Mouse (Mus musculus): ENCODE results near the gene Tmem125. TPM values are rescaled to one million over a fixed set of nuclear protein-coding genes. Genes with fewer than 3 reads are reported as not detected.
"Not testable (repeated sequence)": the region's sequence is repeated elsewhere in the genome, so short reads cannot be mapped to it uniquely, and the experiment has no call there.

Tmem125 gene
- polyA plus RNA-seq, 1 experiment from 2014 or later = 0.42 TPM

DNA sequence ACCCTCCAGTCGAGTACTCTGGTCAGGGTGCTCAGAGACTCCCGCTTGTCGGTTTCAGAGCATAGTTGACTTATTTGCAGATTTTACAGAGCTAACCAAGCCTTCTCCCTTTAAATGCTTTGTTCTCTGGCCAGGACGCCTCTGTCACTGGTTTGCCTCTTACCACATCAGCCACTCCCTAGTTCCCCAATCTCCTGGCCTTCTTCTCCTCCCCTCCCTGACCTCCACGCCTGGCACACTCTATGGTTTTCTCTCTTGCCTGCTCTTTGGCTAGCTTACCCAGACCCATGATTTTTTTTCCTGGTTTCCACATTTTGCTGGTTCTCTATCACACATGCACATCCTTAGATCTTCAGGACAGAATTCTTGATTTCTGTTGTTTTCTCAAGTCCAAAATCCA is 25.6 kb downstream of the Tmem125 start:
- ATAC-seq (no peak), DNase-seq (ENCODE audit: low read depth, low spot score) (no peak)
- peaks cover 6% of the 10 kb centered on the region for H3K27me3 ChIP-seq
- ChIA-PET CTCF (no interaction called here), POLR2A (no interaction called here)
- in situ Hi-C loops (cut with MboI; ENCODE audit: low pct_unique_long_range_greater_than_20kb) = no loop called here
- TF ChIP-seq CTCF (IDR thresholded peaks at IDR 0.05) = no peak

DNA sequence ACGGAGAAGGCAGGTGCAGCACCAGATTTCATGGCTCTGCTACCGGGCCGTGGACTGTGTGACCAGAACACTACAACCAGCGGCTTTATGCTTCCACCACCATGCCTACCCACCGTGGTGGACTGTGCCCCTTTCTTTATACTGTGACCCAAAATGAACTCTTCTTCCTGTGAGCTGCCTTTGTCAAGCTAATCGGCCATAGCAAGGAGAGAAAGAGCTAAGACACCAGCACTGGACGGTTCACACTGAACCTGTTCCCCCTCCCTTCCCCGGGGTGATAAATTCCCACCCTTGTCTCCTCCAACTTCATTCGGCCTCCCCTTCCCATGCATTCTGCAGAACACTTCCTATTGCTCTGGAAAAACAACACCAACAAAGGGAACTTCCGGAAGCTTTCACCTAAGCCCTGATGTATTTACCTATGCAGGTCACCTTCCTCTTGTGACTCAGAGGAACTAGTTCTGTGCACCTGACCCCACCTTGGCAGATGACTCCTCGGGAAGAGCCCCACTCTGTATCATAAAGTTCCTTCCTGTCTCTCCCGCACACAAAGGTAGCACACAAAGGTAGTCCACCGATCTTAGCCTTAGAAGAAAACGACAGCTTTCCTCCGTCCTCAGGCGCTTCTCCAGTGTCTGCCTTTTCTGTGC is 26.2 kb downstream of the Tmem125 start:
- DNase-seq (ENCODE audit: low read depth, low spot score) = no peak
- ChIA-PET POLR2A (no interaction called here), CTCF (no interaction called here)
- no peak for ATAC-seq
- no peak for TF ChIP-seq CTCF (IDR thresholded peaks at IDR 0.05)
- in situ Hi-C loops (cut with MboI; ENCODE audit: low pct_unique_long_range_greater_than_20kb) = no loop called here
- H3K27me3 ChIP-seq = peaks cover 6% of the 10 kb centered on the region

DNA sequence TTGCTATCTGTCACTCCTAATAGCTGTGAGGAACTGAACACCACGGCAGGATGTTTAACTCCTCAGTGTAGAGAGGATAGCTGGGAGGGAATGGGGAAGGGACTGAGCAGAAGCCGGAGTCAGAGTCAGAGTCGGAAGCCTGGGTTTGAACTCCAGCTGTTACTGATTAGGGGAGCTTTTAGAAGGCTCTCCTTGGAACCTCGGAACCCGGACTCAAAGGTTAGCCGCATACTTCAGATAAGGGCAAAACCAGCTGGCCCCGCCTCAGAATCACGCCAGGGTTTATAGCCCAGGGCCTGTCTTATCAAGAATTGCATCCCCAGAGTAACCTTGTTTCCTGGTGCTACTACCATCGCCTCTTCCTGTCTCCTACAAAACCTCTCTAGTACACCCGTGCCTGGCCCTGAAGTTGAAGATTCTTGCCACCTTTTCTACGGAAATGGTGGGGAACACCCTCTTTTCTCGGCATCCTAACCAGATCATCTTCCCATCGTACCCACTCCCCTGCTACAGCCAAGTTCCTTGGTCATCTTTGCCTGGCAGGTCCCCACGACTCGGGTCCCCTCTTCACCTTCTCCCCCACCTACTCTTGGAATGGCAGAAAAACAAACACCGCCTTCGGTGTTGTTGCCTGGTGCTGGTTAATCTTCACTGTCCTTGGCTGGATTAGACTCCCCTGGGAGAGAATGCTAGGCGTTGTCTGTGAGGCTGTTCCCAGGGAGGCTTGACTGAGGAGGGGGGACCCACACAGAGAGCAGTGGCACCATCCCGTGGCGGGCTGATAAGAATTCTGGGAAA is 26.9 kb downstream of the Tmem125 start:
- POLR2A ChIA-PET = no interaction called here
- CTCF ChIA-PET = no interaction called here
- in situ Hi-C loops (cut with MboI; ENCODE audit: low pct_unique_long_range_greater_than_20kb) = no loop called here
- DNase-seq (ENCODE audit: low read depth, low spot score) = no peak
- ATAC-seq = no peak
- peaks cover 6% of the 10 kb centered on the region for H3K27me3 ChIP-seq
- TF ChIP-seq CTCF (IDR thresholded peaks at IDR 0.05) = no peak

DNA sequence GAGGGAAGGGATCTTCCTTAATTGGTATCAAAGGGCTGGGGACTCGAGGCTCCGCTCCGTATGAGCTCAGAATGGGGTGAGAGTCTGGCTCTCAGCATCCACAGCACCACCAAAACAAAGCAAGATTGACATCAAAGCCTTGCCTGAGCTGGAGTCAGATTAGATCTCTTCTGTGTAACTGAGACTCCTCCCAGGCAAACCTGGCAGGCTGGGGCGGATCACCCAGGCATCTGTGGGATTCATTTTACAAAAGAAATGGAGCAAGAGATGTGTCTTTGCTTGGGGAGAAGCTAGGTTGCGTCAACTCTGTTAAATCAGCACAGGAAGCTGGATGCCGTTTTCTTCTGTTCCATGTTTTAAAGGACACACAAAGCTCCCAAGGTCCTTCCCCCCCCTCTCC is 34.8 kb downstream of the Tmem125 start:
- no peak for DNase-seq (ENCODE audit: low read depth, low spot score)
- no peak for TF ChIP-seq CTCF (IDR thresholded peaks at IDR 0.05)
- no peaks in the 10 kb centered on the region for H3K27me3 ChIP-seq
- in situ Hi-C loops (cut with MboI; ENCODE audit: low pct_unique_long_range_greater_than_20kb) = no loop called here
- ChIA-PET CTCF (no interaction called here), POLR2A (interaction anchor here (0.6 kb wide), 1 partner anchor 91 kb away, joined by 10 read pairs; no protein-coding TSS in a partner anchor)
- no peak for ATAC-seq

DNA sequence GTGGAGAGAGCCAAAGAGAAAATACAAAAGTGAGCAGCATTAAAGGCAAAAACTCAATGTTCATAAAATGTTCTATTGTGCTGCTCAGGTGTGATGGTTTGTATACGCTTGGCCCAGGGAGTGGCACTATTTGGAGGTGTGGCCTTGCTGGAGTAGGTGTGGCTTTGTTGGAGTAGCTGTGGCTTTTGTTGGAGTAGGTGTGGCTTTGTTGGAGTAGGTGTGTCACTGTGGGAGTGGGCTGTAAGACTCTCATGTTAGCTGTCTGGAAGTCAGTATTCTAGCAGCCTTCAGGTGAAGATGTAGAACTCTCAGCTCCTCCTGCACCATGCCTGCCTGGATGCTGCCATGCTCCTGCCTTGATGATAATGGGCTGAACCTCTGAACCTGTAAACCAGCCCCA is 36.7 kb downstream of the Tmem125 start:
- DNase-seq (ENCODE audit: low read depth, low spot score); ATAC-seq; H3K27me3 ChIP-seq; in situ Hi-C loops (cut with MboI; ENCODE audit: low pct_unique_long_range_greater_than_20kb); CTCF ChIA-PET: not testable (repeated sequence)
- POLR2A ChIA-PET = interaction anchor here (0.8 kb wide), 1 partner anchor 51 kb away, joined by 7 read pairs; no protein-coding TSS in a partner anchor

DNA sequence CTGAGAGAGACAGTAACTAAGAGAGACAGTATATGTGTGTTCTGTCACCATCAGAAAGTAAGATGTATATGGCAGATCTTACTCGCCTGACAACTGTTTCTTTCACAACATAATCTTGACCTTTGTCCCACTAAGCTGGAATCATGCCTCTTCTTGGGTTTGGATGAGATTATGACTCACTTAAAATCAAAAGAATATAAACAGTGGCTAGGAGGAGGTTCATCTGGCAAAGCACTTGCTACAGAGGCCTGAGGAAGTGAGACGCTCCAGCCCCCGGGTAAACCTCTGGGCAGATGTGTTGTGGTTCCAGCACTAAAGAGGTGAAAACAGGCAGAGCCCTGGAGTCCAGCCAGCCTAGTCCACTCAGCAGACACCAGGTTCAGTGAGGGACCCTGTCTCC is 38.3 kb downstream of the Tmem125 start:
- in situ Hi-C loops (cut with MboI; ENCODE audit: low pct_unique_long_range_greater_than_20kb) = no loop called here
- CTCF ChIA-PET = no interaction called here
- peak; percentile 3 for DNase-seq (ENCODE audit: low read depth, low spot score)
- no peaks in the 10 kb centered on the region for H3K27me3 ChIP-seq
- ATAC-seq = no peak
- TF ChIP-seq CTCF (IDR thresholded peaks at IDR 0.05) = no peak
- POLR2A ChIA-PET = no interaction called here

DNA sequence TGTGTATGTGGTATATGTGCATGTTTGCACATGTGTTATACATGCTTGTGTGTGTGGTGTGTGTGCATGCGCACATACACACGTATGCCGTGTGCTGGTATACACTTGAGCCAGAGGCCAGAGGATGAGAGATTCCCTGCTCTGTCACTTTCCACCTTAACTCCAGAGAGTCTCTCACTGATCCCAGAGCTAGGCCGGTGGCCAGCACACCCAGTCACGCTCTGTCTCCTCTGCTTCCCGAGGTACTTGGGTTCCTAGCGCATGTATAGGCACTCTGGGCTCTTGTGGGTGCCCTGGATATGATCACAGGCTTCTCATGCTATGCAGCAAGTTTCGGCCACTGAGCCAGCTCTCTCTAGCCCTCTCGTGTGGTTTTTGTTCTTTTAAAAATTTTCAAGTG is 43.1 kb downstream of the Tmem125 start:
- no peak for TF ChIP-seq CTCF (IDR thresholded peaks at IDR 0.05)
- in situ Hi-C loops (cut with MboI; ENCODE audit: low pct_unique_long_range_greater_than_20kb) = no loop called here
- DNase-seq (ENCODE audit: low read depth, low spot score) = no peak
- ChIA-PET CTCF (no interaction called here), POLR2A (no interaction called here)
- no peak for ATAC-seq
- no peaks in the 10 kb centered on the region for H3K27me3 ChIP-seq

DNA sequence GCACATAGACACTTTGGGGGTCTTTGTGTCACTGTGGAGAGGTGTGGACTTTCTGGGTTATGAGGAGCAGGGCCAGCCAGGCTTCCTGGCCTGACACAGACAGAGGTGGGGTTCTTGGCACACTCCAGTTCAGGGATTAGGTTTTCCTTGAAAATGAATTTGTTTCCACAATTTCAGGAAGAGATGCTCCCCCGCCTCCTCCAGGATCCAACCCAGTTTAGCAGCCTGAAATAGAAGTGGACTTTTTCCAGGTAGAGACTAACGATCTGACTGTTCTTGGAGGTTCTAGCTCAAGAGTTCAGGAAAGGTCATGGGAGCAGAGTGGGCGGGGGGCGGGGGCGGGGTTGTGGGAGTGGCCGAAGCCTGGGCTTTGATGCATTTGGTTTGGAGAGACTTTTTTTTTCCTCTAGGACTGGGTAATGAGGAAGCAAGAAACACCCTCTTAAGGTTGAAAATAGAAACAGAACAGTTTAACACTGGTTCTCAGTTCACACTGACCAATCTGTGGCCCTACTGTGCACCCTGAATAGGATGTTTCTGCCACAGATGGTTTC is 43.6 kb downstream of the Tmem125 start:
- ChIA-PET POLR2A (no interaction called here), CTCF (no interaction called here)
- TF ChIP-seq CTCF (IDR thresholded peaks at IDR 0.05) = no peak
- ATAC-seq (no peak), DNase-seq (ENCODE audit: low read depth, low spot score) (no peak)
- H3K27me3 ChIP-seq = no peaks in the 10 kb centered on the region
- in situ Hi-C loops (cut with MboI; ENCODE audit: low pct_unique_long_range_greater_than_20kb) = no loop called here

Other genes starting within 250 kb of the Tmem125 start
- gene Szt2, start 134.8 kb downstream of the Tmem125 start, polyA plus RNA-seq (2021) = 14.7 TPM
- 44.5 TPM for gene Med8, start 134.7 kb downstream of the Tmem125 start, polyA plus RNA-seq (2021)
- 63.5 TPM for gene Elovl1, start 116.0 kb downstream of the Tmem125 start, polyA plus RNA-seq (2021)
- gene Cdc20, start 106.7 kb downstream of the Tmem125 start, polyA plus RNA-seq (2021) = 60.1 TPM
- not detected for gene Mpl, start 86.5 kb downstream of the Tmem125 start, polyA plus RNA-seq (2021)
- gene Tie1, start 54.0 kb downstream of the Tmem125 start, polyA plus RNA-seq (2021) = not detected
- gene 2610528J11Rik, start 17.0 kb downstream of the Tmem125 start, polyA plus RNA-seq (2021) = not detected
- gene Cfap57, start 76.7 kb upstream of the Tmem125 start, polyA plus RNA-seq (2021) = 0.04 TPM
- gene Ebna1bp2, start 76.8 kb upstream of the Tmem125 start, polyA plus RNA-seq (2021) = 75.4 TPM
- not detected for gene Olfr62, start 114.9 kb upstream of the Tmem125 start, polyA plus RNA-seq (2021)
- not detected for gene Olfr1342, start 148.7 kb upstream of the Tmem125 start, polyA plus RNA-seq (2021)
- gene Olfr1341, start 159.5 kb upstream of the Tmem125 start, polyA plus RNA-seq (2021) = not detected
- not detected for gene Olfr1340, start 176.1 kb upstream of the Tmem125 start, polyA plus RNA-seq (2021)
- not detected for gene Olfr1339, start 188.1 kb upstream of the Tmem125 start, polyA plus RNA-seq (2021)
- gene Olfr1338, start 214.7 kb upstream of the Tmem125 start, polyA plus RNA-seq (2021) = not detected
- not detected for gene Olfr1337, start 238.5 kb upstream of the Tmem125 start, polyA plus RNA-seq (2021)